Mouse (Mus musculus) lung, embryonic 16.5 days (tissue): Measurements from ENCODE around the gene Aldh18a1. TPM values are rescaled to one million over a fixed set of nuclear protein-coding genes. Genes with fewer than 3 reads are reported as not detected.

Experiments used
- ATAC-seq: fragments of 200-750 bp; cut with Nextera tagmentation; 2 replicates; pipeline ENCODE4 v1.8.0; 2017; ENCODE audit warnings: low read depth, mild to moderate bottlenecking, moderate library complexity
- H3K27ac ChIP-seq: fragments of 300-500 bp; sonication (generic); 2 replicates; pipeline ENCODE4 v1.5.1; 2014; ENCODE audit warnings: mild to moderate bottlenecking, control low read depth, low read length
- H3K27me3 ChIP-seq: fragments of 300-500 bp; sonication (generic); 2 replicates; pipeline ENCODE4 v1.6.1; 2014; ENCODE audit warnings: low read depth, low read length, mixed read lengths; ENCODE audit not compliant: control insufficient read depth, insufficient read depth
- H3K36me3 ChIP-seq: fragments of 300-500 bp; sonication (generic); 2 replicates; pipeline ENCODE4 v1.6.1; 2014; ENCODE audit warnings: low read length; ENCODE audit not compliant: control insufficient read depth, insufficient read depth
- H3K4me1 ChIP-seq: fragments of 300-500 bp; sonication (generic); replicated peaks from 2 replicates; pipeline ENCODE4 v1.6.1; 2014; ENCODE audit warnings: low read length, mixed read lengths; ENCODE audit not compliant: control insufficient read depth, insufficient read depth
- H3K4me2 ChIP-seq: fragments of 300-500 bp; sonication (generic); 2 replicates; pipeline ENCODE4 v1.6.1; 2014; ENCODE audit warnings: low read depth, low read length, control low read depth
- H3K4me3 ChIP-seq: fragments of 300-500 bp; sonication (generic); 2 replicates; pipeline ENCODE4 v1.5.1; 2014; ENCODE audit warnings: mild to moderate bottlenecking, low read length, control low read depth
- H3K9ac ChIP-seq: fragments of 300-500 bp; sonication (generic); 2 replicates; pipeline ENCODE4 v1.6.1; 2014; ENCODE audit warnings: low read length, control low read depth
- H3K9me3 ChIP-seq: fragments of 300-500 bp; sonication (generic); 2 replicates; pipeline ENCODE4 v1.6.1; 2016; ENCODE audit warnings: low read length; ENCODE audit not compliant: control insufficient read depth
- WGBS: fragments of 180-500 bp; shearing (Covaris S2); extraction: QIAGEN DNeasy Blood & Tissue Kit; methylation state at CpG from one replicate; pipeline ENCODE4 v1.1.7; 2014; 5-methylcytosine and 5-hydroxymethylcytosine counted together
- polyA plus RNA-seq: library from polyadenylated mRNA; unstranded; fragments of >200 nt; fragmentation: Nextera tagmentation; extraction: Ambion mirVana; gene quantifications from 2 replicates; pipeline ENCODE4 v1.2.1, GENCODE M21; 2015

Aldh18a1 gene
- polyA plus RNA-seq, 1 experiment from 2014 or later = 50.6 TPM

DNA sequence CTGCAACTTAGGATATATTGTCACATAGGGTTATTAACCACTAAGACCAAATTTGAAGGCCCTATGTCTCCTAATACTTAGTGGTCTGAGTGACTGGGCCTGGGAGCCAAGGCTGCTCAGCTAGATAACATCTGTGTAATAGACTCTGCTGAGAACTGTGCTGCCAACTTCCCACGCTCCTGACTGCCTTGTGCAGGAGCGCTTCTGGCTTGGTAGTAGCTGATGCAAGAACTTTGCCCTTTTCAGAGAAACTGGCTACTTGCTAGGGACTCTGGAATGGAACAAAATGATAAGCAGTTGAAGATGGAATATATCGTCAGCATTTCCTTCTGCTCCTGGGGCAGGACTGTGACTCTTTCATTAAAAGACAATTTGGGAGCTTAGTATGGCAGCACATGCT lies 7.0 kb upstream of the Aldh18a1 start:
- Histone ChIP-seq H3K4me3 (no peak overlapping the region), H3K9me3 (no peaks in the 10 kb centered on the region), H3K27ac (no peak overlapping the region), H3K27me3 (no peaks in the 10 kb centered on the region), H3K4me1 (no peaks in the 10 kb centered on the region), H3K9ac (no peak overlapping the region), H3K4me2 (no peak overlapping the region), H3K36me3 (0 out of 2 replicates have a peak, but pooled peaks cover 7% of the 10 kb centered on the region)
- WGBS = 80% methylated on average over 3 of the region's 3 CpGs
- ATAC-seq = no peak

DNA sequence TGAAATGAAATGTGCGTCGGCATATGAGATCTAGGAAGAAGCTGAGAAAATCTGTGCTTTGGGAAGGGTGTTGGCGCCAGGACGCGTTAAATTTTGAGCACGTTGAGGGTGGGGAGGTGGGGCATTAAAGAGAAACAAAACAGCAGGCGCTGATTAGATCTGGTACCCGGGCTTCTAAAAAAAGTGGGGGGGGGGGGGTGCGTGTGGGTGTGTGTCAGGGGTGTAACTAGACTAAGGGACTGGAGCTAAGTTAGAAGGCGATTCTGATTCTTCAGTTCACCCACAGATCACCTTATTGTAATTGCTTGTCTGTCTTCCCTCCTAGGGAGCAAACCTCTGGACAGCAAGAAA lies 1.2 kb upstream of the Aldh18a1 start:
- under 1% methylated on average over 10 of the region's 10 CpGs for WGBS
- peaks cover 7% of the 10 kb centered on the region for H3K4me1 ChIP-seq
- no peak for ATAC-seq

GRCm38 (mm10) chr19:40588847-40589529 lies 725 bp upstream of the Aldh18a1 start:
- peaks cover 7% of the 10 kb centered on the region for H3K4me1 ChIP-seq
- H3K9ac ChIP-seq = peak overlapping the region; percentile 77
- H3K36me3 ChIP-seq = no peaks in the 10 kb centered on the region
- peak overlapping the region; percentile 86 for H3K4me3 ChIP-seq
- H3K27me3 ChIP-seq = no peaks in the 10 kb centered on the region
- no peaks in the 10 kb centered on the region for H3K9me3 ChIP-seq
- H3K4me2 ChIP-seq = peak overlapping the region; percentile 65
- H3K27ac ChIP-seq = peak overlapping the region; percentile 48
- WGBS = under 1% methylated on average over 18 of the region's 18 CpGs
- peak; percentile 76 for ATAC-seq

More for the DNA sequence above, 1.2 kb upstream of the Aldh18a1 start:
- H3K27ac ChIP-seq = peak overlapping the region; percentile 48; the same call in 1 of the 2 replicates
- H3K9ac ChIP-seq = peak overlapping the region; percentile 77
- H3K9me3 ChIP-seq = no peaks in the 10 kb centered on the region
- no peaks in the 10 kb centered on the region for H3K27me3 ChIP-seq
- peak overlapping the region; percentile 86 for H3K4me3 ChIP-seq
- no peaks in the 10 kb centered on the region for H3K36me3 ChIP-seq
- H3K4me2 ChIP-seq = peak overlapping the region; percentile 65

GRCm38 (mm10) chr19:40587491-40588292 lies 571 bp downstream of the Aldh18a1 start:
- Histone ChIP-seq H3K27ac (no peak overlapping the region), H3K27me3 (no peaks in the 10 kb centered on the region), H3K4me2 (peak overlapping the region; percentile 65), H3K4me1 (peaks cover 7% of the 10 kb centered on the region), H3K4me3 (peak overlapping the region; percentile 86), H3K9ac (peak overlapping the region; percentile 77), H3K36me3 (no peaks in the 10 kb centered on the region), H3K9me3 (no peaks in the 10 kb centered on the region)
- ATAC-seq = no peak
- 1% methylated on average over 30 of the region's 30 CpGs for WGBS

- Histone ChIP-seq H3K27ac (no peak overlapping the region), H3K9me3 (no peaks in the 10 kb centered on the region), H3K4me1 (peaks cover 7% of the 10 kb centered on the region), H3K36me3 (no peaks in the 10 kb centered on the region), H3K27me3 (no peaks in the 10 kb centered on the region), H3K9ac (no peak overlapping the region), H3K4me3 (0 out of 2 replicates have a peak overlapping the region, but pooled peaks have one; percentile 86), H3K4me2 (peak overlapping the region; percentile 65; the same call in 1 of the 2 replicates)
- WGBS = 50% methylated on average over 7 of the region's 7 CpGs
- ATAC-seq = no peak
Observed at GRCm38 (mm10) chr19:40586908-40587307, 1.4 kb downstream of the Aldh18a1 start.

GRCm38 (mm10) chr19:40581662-40582061 lies 6.6 kb downstream of the Aldh18a1 start:
- WGBS = 64% methylated on average over 5 of the region's 5 CpGs
- Histone ChIP-seq H3K9me3 (no peaks in the 10 kb centered on the region), H3K4me2 (no peak overlapping the region), H3K9ac (no peak overlapping the region), H3K36me3 (peaks cover 4% of the 10 kb centered on the region; the same call in 1 of the 2 replicates), H3K27ac (no peak overlapping the region), H3K4me3 (no peak overlapping the region), H3K27me3 (no peaks in the 10 kb centered on the region), H3K4me1 (no peaks in the 10 kb centered on the region)
- no peak for ATAC-seq

DNA sequence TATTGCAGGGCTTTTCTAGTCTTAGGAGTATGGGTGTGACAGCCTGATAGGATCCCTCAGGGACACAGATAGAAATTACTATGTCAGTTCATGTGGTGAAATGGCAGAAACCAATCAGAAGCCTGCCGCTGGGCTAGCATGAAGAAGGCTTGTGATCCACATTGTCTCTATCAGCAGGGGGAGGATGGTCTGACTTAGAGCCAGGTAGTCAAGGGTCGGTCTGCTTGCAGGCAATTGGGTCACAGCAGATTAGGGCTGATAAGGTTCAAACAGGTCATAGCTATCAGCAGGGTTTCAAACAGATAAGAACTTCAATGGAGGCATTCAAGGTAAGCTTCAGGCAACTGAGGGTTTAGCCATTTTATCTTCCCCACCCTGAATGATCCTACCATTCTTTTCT lies 7.4 kb downstream of the Aldh18a1 start:
- no peak for ATAC-seq
- H3K36me3 ChIP-seq = peaks cover 4% of the 10 kb centered on the region; the same call in 1 of the 2 replicates
- no peaks in the 10 kb centered on the region for H3K27me3 ChIP-seq
- no peak overlapping the region for H3K4me3 ChIP-seq
- H3K4me1 ChIP-seq = no peaks in the 10 kb centered on the region
- H3K9me3 ChIP-seq = no peaks in the 10 kb centered on the region
- 55% methylated on average over 2 of the region's 2 CpGs for WGBS
- H3K9ac ChIP-seq = no peak overlapping the region
- no peak overlapping the region for H3K4me2 ChIP-seq
- H3K27ac ChIP-seq = no peak overlapping the region

DNA sequence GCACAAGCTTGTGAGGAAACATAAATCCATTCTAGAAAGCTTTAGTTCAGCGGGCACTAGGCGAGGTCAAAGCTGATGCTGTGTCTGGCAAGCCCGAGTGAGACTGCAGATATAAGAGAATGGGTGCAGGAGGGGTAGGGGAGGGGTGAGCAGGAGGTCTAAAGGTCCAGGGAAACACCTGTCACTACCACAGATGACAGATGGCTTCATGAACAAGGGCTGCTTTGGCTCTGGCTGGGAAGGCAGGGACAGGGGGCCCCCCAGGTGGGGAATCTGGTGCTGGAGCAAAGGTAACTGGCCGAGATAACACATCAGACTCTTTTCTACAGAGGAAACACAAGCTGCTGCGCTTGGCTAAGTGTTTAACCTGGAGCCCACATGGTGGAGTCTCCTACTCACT lies 12.8 kb downstream of the Aldh18a1 start:
- Histone ChIP-seq H3K9me3 (0 out of 2 replicates have a peak, but pooled peaks cover under 1% of the 10 kb centered on the region), H3K27me3 (no peaks in the 10 kb centered on the region), H3K4me3 (no peak overlapping the region), H3K4me1 (no peaks in the 10 kb centered on the region), H3K27ac (no peak overlapping the region), H3K36me3 (peaks cover 16% of the 10 kb centered on the region; the same call in 1 of the 2 replicates), H3K4me2 (no peak overlapping the region), H3K9ac (no peak overlapping the region)
- no peak for ATAC-seq
- WGBS = 63% methylated on average over 5 of the region's 5 CpGs

- H3K36me3 ChIP-seq = peaks cover 25% of the 10 kb centered on the region
- H3K4me2 ChIP-seq = no peak overlapping the region
- no peaks in the 10 kb centered on the region for H3K27me3 ChIP-seq
- 69% methylated on average over 9 of the region's 9 CpGs for WGBS
- H3K9me3 ChIP-seq = peaks cover 7% of the 10 kb centered on the region
- H3K4me1 ChIP-seq = no peaks in the 10 kb centered on the region
- ATAC-seq = 0 out of 2 replicates have a peak, but pooled peaks have one; percentile 28
- H3K27ac ChIP-seq = no peak overlapping the region
- no peak overlapping the region for H3K4me3 ChIP-seq
- no peak overlapping the region for H3K9ac ChIP-seq
Observed at GRCm38 (mm10) chr19:40570726-40571125, 17.5 kb downstream of the Aldh18a1 start.
